Mouse (Mus musculus) splenic B cell, adult 2 months (primary cell): ENCODE measurements at regions not wholly inside any gene's neighbourhood (a gene's known extent, or its start where the extent isn't known, plus 50 kb on each side); places are given as distances from the start of the nearest gene placed in this dataset.
A peak's percentile ranks its signal among the peaks of the same experiment; 100 is the strongest.

Experiments used
- DNase-seq: peaks from one replicate; pipeline ENCODE4 v3.0.0-alpha.2; 2011; ENCODE audit warnings: low read depth, low spot score
- H3K27me3 ChIP-seq: 2 replicates; pipeline ENCODE4 v1.6.1; 2012; ENCODE audit warnings: mild to moderate bottlenecking, low read length, moderate library complexity, mixed read lengths; ENCODE audit not compliant: control insufficient read depth, poor library complexity, insufficient read depth, severe bottlenecking
- H3K36me3 ChIP-seq: 2 replicates; pipeline ENCODE4 v1.6.1; 2012; ENCODE audit warnings: mild to moderate bottlenecking, low read length, moderate library complexity, mixed read lengths; ENCODE audit not compliant: control insufficient read depth, poor library complexity, insufficient read depth, severe bottlenecking

DNA sequence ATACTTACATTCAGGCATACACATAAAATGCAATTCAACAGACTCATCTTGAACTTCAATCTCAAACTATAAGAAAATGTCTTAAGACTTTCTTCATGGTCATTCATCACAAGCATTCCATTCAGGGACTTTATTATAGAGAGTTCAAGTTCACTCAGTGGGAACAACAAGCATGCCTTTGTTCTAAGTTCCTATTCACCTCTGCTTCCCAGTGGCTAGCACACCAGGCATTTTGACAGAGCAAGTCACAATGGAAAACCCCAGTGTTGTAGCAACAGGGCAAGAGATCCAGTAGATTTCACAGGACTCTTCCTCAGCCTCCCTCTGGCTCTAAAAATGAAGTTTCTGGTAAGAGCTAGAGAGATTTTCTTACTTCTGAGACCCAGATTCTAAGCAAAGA, 595.8 kb upstream of the Clint1 start:
- no peaks in the 10 kb centered on the region for H3K36me3 ChIP-seq
- no peaks in the 10 kb centered on the region for H3K27me3 ChIP-seq
- DNase-seq: no peak

- Histone ChIP-seq H3K27me3 (no peaks in the 10 kb centered on the region), H3K36me3 (no peaks in the 10 kb centered on the region)
- no peak for DNase-seq
Measured at GRCm38 (mm10) chr11:45262198-45262597, 589.7 kb upstream of the Clint1 start.

- DNase-seq: no peak
- Histone ChIP-seq H3K36me3 (no peaks in the 10 kb centered on the region), H3K27me3 (no peaks in the 10 kb centered on the region)
Measured at GRCm38 (mm10) chr11:45264001-45264400, 587.9 kb upstream of the Clint1 start.

DNA sequence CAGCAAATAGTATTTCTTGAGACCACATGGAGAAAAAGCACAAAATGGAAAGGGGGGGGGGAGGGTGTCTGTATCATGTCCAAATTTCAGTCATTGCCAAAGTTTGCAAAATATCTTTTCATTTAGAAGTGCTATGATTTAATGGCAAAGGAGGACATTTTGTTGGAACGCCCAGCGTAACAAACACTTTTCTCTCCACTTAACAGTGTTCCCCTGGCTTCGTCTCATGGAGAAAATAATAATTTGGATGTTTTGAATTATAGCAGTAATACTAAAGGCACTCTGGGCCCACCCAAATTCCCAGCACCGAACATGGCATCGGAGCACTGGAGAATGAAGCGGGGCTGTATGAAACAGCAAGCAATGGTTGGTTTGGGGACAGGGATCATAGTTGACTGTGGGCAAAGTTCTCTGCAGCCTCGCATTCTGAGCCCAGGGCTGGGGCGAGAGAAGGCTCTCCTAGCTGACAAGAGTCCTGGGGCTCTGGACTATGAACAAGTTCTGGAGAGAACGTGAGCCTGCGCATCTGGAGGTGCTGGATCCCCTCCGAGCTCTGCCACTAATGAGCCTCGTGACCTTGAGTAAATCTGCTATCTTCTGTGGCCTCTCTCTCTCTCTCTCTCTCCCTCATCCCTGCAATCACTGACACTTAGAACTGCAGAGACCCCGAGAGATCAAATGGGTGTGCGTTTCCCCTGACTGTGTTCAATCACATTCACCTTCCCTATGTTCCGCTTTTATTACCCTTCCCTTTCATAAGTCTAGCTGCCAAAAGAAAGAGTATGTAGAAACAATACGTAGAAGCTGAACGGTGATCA, 586.5 kb upstream of the Clint1 start:
- no peak for DNase-seq
- H3K27me3 ChIP-seq: no peaks in the 10 kb centered on the region

GRCm38 (mm10) chr11:45265989-45266302, 585.9 kb upstream of the Clint1 start:
- DNase-seq: no peak
- Histone ChIP-seq H3K27me3 (no peaks in the 10 kb centered on the region), H3K36me3 (no peaks in the 10 kb centered on the region)

More for the DNA sequence above, 586.5 kb upstream of the Clint1 start:
- H3K36me3 ChIP-seq: no peaks in the 10 kb centered on the region

- Histone ChIP-seq H3K36me3 (no peaks in the 10 kb centered on the region), H3K27me3 (no peaks in the 10 kb centered on the region)
- no peak for DNase-seq
Measured at GRCm38 (mm10) chr11:45269215-45269614, 582.6 kb upstream of the Clint1 start.

DNA sequence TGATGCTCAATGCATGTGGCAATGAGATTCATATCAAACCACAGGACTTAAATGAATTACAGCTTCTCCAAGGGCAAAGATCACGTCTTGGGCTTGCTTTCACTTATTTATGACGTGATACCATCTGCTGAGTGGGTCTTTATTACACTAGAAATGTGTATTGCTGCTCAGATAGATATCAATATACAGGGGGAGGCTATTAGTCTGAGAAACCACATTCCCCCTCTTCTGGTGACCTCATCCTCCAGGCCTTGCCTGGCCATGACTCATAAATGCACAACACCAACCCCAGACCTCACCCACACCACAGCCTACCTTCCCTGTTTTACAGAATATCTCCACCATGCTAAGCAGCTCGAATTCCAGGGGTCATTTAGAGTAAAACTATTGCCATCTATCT, 580.6 kb upstream of the Clint1 start:
- Histone ChIP-seq H3K27me3 (no peaks in the 10 kb centered on the region), H3K36me3 (no peaks in the 10 kb centered on the region)
- no peak for DNase-seq

GRCm38 (mm10) chr11:45274446-45275119, 577.3 kb upstream of the Clint1 start:
- DNase-seq: no peak
- Histone ChIP-seq H3K36me3 (no peaks in the 10 kb centered on the region), H3K27me3 (no peaks in the 10 kb centered on the region)

- H3K27me3 ChIP-seq: no peaks in the 10 kb centered on the region
- DNase-seq: no peak
- no peaks in the 10 kb centered on the region for H3K36me3 ChIP-seq
Measured at GRCm38 (mm10) chr11:45275170-45275569, 576.7 kb upstream of the Clint1 start.

GRCm38 (mm10) chr11:45296772-45297171, 555.1 kb upstream of the Clint1 start:
- no peaks in the 10 kb centered on the region for H3K36me3 ChIP-seq
- DNase-seq: no peak
- no peaks in the 10 kb centered on the region for H3K27me3 ChIP-seq

GRCm38 (mm10) chr11:45311934-45312333, 539.9 kb upstream of the Clint1 start:
- Histone ChIP-seq H3K27me3 (no peaks in the 10 kb centered on the region), H3K36me3 (no peaks in the 10 kb centered on the region)
- no peak for DNase-seq

DNA sequence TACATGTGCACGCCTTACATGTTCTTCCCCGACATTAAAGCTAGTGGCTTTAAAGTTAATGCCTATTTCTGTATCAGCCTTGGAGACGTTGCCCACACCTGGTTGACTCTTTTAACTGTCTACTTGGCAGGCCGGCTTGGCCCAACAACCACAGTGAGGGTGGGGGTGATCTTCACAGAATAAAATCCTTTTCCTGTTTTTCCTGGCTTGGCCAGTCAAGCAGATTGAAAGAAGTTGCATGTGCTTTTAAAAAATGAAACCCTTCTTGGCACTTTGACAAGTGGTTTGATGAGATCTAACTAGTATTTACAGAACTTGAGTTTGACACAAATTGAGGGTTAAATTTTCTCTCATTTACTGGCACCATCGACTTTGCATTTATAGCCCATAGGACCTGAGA, 528.1 kb upstream of the Clint1 start:
- Histone ChIP-seq H3K36me3 (no peaks in the 10 kb centered on the region), H3K27me3 (no peaks in the 10 kb centered on the region)
- DNase-seq: peak; percentile 50

DNA sequence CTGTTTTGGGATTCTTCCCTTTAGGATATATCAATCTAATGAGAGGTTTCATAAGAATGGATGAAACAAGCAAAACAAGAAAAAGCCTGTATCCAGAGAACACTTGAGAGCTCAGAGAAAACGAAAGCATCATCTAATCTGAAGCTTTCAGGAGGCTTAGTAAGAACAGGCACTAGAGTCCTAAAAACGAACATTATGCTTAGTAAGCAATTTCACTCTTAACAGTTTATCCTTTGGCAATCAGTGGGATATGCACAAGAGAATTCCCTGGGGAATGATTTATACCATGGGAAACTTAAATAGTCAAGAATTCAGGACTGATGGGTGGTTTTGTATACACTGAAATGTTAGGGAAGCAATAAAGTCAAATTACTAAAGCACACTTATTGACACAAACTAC, 521.5 kb upstream of the Clint1 start:
- Histone ChIP-seq H3K27me3 (no peaks in the 10 kb centered on the region), H3K36me3 (no peaks in the 10 kb centered on the region)
- DNase-seq: no peak

GRCm38 (mm10) chr11:45333756-45334155, 518.1 kb upstream of the Clint1 start:
- Histone ChIP-seq H3K27me3 (no peaks in the 10 kb centered on the region), H3K36me3 (no peaks in the 10 kb centered on the region)
- DNase-seq: no peak

DNA sequence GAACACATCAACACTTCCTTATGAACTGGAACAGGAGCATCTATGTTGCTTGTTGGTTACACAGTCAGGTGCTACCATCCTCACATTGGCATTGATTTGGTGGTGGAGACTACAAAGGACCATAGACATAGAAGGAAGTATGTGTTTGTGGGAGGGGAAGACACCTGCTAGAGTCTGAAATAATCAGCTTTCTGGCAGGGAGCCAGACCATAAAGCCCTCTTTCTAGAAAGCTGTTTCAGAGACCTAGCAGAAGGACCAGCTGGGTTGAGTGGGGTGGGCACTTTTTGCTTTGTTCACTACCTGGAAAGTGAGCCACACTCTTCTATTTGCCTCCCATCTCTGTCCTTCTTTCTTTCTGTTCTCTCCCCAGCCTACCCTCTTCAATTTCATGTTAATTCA, 502.5 kb upstream of the Clint1 start:
- peak; percentile 56 for DNase-seq
- H3K36me3 ChIP-seq: no peaks in the 10 kb centered on the region
- H3K27me3 ChIP-seq: no peaks in the 10 kb centered on the region
